Mouse (Mus musculus) hindbrain, embryonic 11.5 days (tissue): Measurements from ENCODE around the gene Cabp4. TPM values are rescaled to one million over a fixed set of nuclear protein-coding genes. Genes with fewer than 3 reads are reported as not detected.
A peak's percentile ranks its signal among the peaks of the same experiment; 100 is the strongest.

Experiments
- ATAC-seq: fragments of 200-750 bp; cut with Nextera tagmentation; 2 replicates; pipeline ENCODE4 v1.8.0; 2017; ENCODE audit warnings: mild to moderate bottlenecking, moderate TSS enrichment, moderate library complexity; ENCODE audit not compliant: low FRiP score
- DNase-seq: peaks from one replicate; pipeline ENCODE4 v3.0.0-alpha.2; 2015; ENCODE audit warnings: low spot score
- H3K27ac ChIP-seq: fragments of 300-500 bp; sonication (generic); 2 replicates; pipeline ENCODE4 v1.5.1; 2014; ENCODE audit warnings: mild to moderate bottlenecking, low read depth, low read length
- H3K27me3 ChIP-seq: fragments of 300-500 bp; sonication (generic); 2 replicates; pipeline ENCODE4 v1.6.1; 2014; ENCODE audit warnings: mild to moderate bottlenecking, low read length, moderate library complexity, mixed read lengths; ENCODE audit not compliant: control insufficient read depth, insufficient read depth
- H3K36me3 ChIP-seq: fragments of 300-500 bp; sonication (generic); 2 replicates; pipeline ENCODE4 v1.6.1; 2014; ENCODE audit warnings: mild to moderate bottlenecking, low read length, moderate library complexity, mixed read lengths; ENCODE audit not compliant: control insufficient read depth, insufficient read depth
- H3K4me1 ChIP-seq: fragments of 300-500 bp; sonication (generic); replicated peaks from 2 replicates; pipeline ENCODE4 v1.6.1; 2014; ENCODE audit warnings: low read length, mixed read lengths; ENCODE audit not compliant: control insufficient read depth, insufficient read depth
- H3K4me2 ChIP-seq: fragments of 300-500 bp; sonication (generic); replicated peaks from 2 replicates; pipeline ENCODE4 v1.6.1; 2014; ENCODE audit warnings: mild to moderate bottlenecking, low read depth, low read length
- H3K4me3 ChIP-seq: fragments of 300-500 bp; sonication (generic); 2 replicates; pipeline ENCODE4 v1.5.1; 2014; ENCODE audit warnings: low read depth, low read length
- H3K9ac ChIP-seq: fragments of 300-500 bp; sonication (generic); 2 replicates; pipeline ENCODE4 v1.6.1; 2014; ENCODE audit warnings: low read depth, low read length
- H3K9me3 ChIP-seq: fragments of 300-500 bp; sonication (generic); 2 replicates; pipeline ENCODE4 v1.6.1; 2016; ENCODE audit warnings: low read length; ENCODE audit not compliant: control insufficient read depth
- WGBS: fragments of 180-500 bp; shearing (Covaris S2); extraction: QIAGEN DNeasy Blood & Tissue Kit; methylation state at CpG from one replicate; pipeline ENCODE4 v1.1.7; 2014; 5-methylcytosine and 5-hydroxymethylcytosine counted together
- polyA plus RNA-seq: library from polyadenylated mRNA; unstranded; fragments of >200 nt; fragmentation: Nextera tagmentation; extraction: Ambion mirVana; gene quantifications from 2 replicates; pipeline ENCODE4 v1.2.1, GENCODE M21; 2014

The Cabp4 gene
- polyA plus RNA-seq, 1 experiment from 2014 or later: not detected

DNA sequence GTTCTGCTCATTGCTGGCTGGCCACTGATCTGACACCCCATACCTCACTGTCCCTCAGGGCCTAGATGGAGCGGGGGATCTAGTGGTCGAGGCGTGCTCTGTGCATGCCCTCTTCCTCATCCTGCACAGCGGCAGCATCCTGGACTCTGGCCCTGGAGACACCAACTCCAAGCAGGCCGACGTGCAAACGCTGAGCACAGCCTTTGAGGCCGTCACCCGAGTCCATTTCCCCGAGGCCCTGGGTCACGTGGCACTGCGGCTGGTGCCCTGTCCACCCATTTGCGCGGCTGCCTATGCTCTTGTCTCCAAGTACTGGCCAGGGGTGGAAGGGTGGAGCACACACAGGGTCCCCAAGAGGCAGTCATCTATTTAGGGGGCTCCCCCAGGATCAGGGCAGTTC lies 37.2 kb downstream of the Cabp4 start:
- no peaks in the 10 kb centered on the region for H3K9me3 ChIP-seq
- 89% methylated on average over 14 of the region's 14 CpGs for WGBS
- ATAC-seq: no peak
- no peak overlapping the region for H3K9ac ChIP-seq
- peaks cover 7% of the 10 kb centered on the region for H3K27me3 ChIP-seq
- no peak for DNase-seq
- H3K4me1 ChIP-seq: no peaks in the 10 kb centered on the region
- no peak overlapping the region for H3K4me2 ChIP-seq
- H3K27ac ChIP-seq: no peak overlapping the region
- H3K4me3 ChIP-seq: no peak overlapping the region
- H3K36me3 ChIP-seq: no peaks in the 10 kb centered on the region

DNA sequence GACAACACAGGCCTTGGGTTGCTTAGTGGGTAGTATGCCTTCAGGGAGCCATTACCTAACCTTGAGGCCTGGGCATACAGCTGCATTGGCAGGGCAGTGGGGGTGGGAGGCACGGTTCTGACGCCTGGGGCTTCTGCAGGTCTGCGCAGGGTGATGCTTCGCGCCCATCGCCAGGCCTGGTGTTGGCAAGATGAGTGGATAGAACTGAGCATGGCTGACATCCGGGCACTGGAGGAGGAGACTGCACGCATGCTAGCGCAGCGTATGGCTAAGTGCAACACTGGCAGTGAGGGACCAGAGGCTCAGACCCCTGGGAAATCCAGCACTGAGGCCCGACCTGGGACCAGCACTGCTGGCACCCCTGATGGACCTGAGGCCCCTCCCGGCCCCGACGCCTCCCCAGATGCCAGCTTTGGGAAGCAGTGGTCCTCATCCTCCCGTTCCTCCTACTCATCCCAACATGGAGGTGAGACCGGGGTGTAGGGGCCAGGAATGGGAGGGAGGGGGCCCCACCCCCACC lies 39.1 kb downstream of the Cabp4 start:
- Histone ChIP-seq H3K4me1 (peaks cover 10% of the 10 kb centered on the region), H3K9ac (no peak overlapping the region)
- WGBS: 86% methylated on average over 16 of the region's 16 CpGs

DNA sequence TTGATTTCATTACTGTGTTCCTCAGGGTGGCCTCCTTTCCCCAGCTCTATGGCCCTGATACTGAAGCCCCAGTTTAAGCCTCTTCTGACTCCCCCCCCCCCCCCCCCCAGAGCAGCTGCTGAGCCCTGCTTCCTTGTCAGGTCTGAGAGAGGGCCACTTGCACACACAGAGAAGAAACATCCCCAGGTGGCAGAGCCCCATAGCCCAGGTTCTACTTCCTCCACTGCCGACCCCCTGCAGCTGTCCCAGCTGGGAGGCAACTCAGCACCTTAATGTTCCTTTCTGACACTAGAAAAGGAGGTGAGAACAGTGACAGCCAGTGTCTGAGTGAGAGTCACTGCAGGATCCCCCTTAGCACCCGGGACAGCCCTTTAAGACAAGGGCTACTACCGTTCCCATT lies 40.0 kb downstream of the Cabp4 start:
- Histone ChIP-seq H3K4me2 (no peak overlapping the region), H3K9ac (no peak overlapping the region), H3K36me3 (no peaks in the 10 kb centered on the region), H3K9me3 (no peaks in the 10 kb centered on the region), H3K27ac (no peak overlapping the region), H3K4me3 (no peak overlapping the region), H3K27me3 (peaks cover 23% of the 10 kb centered on the region), H3K4me1 (peaks cover 13% of the 10 kb centered on the region)
- 75% methylated on average over 3 of the region's 3 CpGs for WGBS
- DNase-seq (no peak), ATAC-seq (no peak)

More for the DNA sequence above, 39.1 kb downstream of the Cabp4 start:
- no peak for DNase-seq
- no peak for ATAC-seq
- Histone ChIP-seq H3K27ac (no peak overlapping the region), H3K4me2 (no peak overlapping the region), H3K27me3 (peaks cover 21% of the 10 kb centered on the region), H3K36me3 (no peaks in the 10 kb centered on the region), H3K4me3 (no peak overlapping the region), H3K9me3 (no peaks in the 10 kb centered on the region)

DNA sequence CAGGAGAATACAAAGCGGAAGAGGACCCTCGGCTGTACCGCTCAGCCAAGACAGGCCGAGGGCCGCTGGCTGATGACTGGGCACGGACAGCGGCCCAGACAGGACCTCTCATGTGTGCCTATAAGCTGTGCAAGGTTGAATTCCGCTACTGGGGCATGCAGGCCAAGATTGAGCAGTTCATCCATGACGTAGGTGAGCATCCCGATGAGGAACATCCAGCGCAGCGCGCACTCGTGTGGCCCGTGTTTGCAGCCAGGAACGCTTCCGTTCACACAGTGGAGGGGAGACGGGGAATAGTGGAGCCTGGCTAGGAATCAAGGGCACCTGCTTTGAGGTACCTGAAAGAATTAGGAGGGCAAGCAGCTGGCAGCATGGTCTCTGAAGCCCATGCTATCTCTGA lies 40.5 kb downstream of the Cabp4 start:
- ATAC-seq (no peak), DNase-seq (no peak)
- WGBS: 94% methylated on average over 18 of the region's 18 CpGs
- Histone ChIP-seq H3K4me1 (peaks cover 14% of the 10 kb centered on the region), H3K27me3 (peaks cover 23% of the 10 kb centered on the region), H3K9me3 (no peaks in the 10 kb centered on the region), H3K36me3 (no peaks in the 10 kb centered on the region), H3K4me2 (no peak overlapping the region), H3K27ac (no peak overlapping the region), H3K4me3 (no peak overlapping the region), H3K9ac (no peak overlapping the region)

DNA sequence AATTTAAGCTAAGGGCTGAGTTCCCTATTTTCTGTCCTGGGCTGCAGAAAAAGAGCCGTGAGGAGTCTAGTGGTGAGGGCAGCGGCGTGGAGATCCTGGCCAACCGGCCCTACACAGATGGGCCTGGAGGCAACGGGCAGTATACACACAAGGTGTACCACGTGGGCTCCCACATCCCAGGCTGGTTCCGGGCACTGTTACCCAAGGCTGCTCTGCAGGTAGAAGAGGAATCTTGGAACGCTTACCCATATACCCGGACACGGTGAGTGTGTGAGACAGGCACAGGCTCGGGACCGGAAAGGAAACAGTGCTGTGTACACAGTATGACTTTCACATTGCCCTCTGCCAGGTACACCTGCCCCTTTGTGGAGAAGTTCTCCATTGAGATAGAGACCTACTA lies 41.2 kb downstream of the Cabp4 start:
- Histone ChIP-seq H3K9me3 (no peaks in the 10 kb centered on the region), H3K36me3 (no peaks in the 10 kb centered on the region), H3K27me3 (peaks cover 23% of the 10 kb centered on the region), H3K4me1 (peaks cover 14% of the 10 kb centered on the region), H3K9ac (no peak overlapping the region), H3K4me2 (no peak overlapping the region), H3K27ac (no peak overlapping the region), H3K4me3 (no peak overlapping the region)
- ATAC-seq (no peak), DNase-seq (no peak)
- WGBS: 93% methylated on average over 12 of the region's 12 CpGs

DNA sequence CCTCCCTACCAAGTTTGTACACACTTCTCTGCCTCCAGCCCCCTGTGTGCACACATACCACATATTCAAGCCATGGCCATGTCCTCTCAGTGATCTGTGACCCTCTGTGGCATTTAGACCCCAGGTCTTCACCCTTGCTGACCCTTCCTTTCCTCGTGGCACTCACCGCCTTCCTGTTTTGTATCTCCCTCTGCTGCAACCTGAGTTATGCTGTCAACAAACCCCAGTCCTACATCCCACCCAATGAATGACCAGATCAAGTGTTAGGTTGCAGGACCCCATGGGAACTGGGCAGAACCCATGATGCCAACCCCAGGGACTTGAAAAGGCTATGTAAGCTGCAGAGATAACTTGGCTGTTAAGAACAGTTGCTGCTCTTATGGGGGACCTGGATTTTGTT lies 41.8 kb downstream of the Cabp4 start:
- H3K9ac ChIP-seq: no peak overlapping the region
- H3K4me3 ChIP-seq: no peak overlapping the region
- H3K4me2 ChIP-seq: no peak overlapping the region
- no peaks in the 10 kb centered on the region for H3K9me3 ChIP-seq
- H3K27me3 ChIP-seq: peaks cover 23% of the 10 kb centered on the region
- peaks cover 14% of the 10 kb centered on the region for H3K4me1 ChIP-seq
- DNase-seq: no peak
- 78% methylated on average over 2 of the region's 2 CpGs for WGBS
- H3K36me3 ChIP-seq: no peaks in the 10 kb centered on the region
- no peak overlapping the region for H3K27ac ChIP-seq
- no peak for ATAC-seq

DNA sequence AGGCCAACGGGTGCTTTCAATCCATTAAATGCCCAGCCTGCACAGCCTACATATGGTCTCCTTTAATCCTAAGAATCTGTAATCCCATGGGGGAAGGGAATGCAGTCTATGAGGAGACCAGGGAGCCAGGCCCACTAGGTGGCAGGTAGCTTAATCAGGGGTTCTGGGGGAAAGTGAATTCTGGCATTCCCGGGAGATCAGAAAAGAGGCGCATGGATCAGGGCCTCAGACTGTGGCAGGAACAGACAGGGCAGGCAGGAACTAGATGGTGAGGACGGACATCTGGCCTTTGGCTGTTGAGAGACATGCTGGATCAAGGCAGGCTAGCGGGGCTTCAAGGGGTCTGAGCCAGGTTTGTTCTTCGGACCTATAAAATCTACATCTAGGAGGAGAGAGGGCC lies 42.4 kb downstream of the Cabp4 start:
- ATAC-seq (no peak), DNase-seq (no peak)
- 63% methylated on average over 6 of the region's 6 CpGs for WGBS
- H3K27ac ChIP-seq: no peak overlapping the region
- no peaks in the 10 kb centered on the region for H3K36me3 ChIP-seq
- H3K9me3 ChIP-seq: no peaks in the 10 kb centered on the region
- H3K9ac ChIP-seq: peak overlapping the region; percentile 48; the same call in 1 of the 2 replicates
- H3K27me3 ChIP-seq: peaks cover 23% of the 10 kb centered on the region
- peak overlapping the region; percentile 89 for H3K4me2 ChIP-seq
- peaks cover 14% of the 10 kb centered on the region for H3K4me1 ChIP-seq
- H3K4me3 ChIP-seq: peak overlapping the region; percentile 46

DNA sequence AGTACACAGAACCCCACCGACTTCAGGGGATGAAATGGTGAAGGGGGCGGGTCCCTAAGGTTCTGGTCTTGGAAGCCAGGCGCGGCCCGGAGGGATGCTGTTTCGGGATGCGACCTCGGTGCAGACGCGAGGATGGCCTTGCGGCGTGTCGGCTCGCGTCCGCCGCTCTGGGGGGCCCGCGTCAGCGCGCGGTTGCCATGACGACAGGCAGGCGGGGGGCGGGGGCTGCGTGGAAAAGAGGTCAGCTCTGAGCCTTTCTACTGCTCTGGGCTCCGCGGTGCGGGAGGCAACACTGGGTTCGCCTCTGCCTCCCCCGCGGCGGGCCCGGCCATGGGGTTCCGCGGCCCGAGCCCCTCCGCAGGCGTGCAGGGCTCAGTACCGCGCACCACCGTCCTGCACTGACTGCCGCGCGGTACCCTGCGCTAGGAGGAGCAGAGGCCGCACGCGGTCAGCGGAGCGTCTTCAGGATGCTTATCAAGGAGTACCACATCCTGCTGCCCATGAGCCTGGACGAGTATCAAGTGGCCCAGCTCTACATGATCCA lies 43.0 kb downstream of the Cabp4 start:
- Histone ChIP-seq H3K36me3 (no peaks in the 10 kb centered on the region), H3K4me2 (peak overlapping the region; percentile 89), H3K4me1 (peaks cover 14% of the 10 kb centered on the region), H3K27ac (no peak overlapping the region), H3K4me3 (peak overlapping the region; percentile 46), H3K27me3 (peaks cover 23% of the 10 kb centered on the region), H3K9me3 (no peaks in the 10 kb centered on the region), H3K9ac (peak overlapping the region; percentile 48; the same call in 1 of the 2 replicates)
- ATAC-seq (peak; percentile 8; the same call in 1 of the 2 replicates), DNase-seq (peak; percentile 70)
- WGBS: under 1% methylated on average over 52 of the region's 52 CpGs
